Mouse (Mus musculus) C2C12 (cell line): ENCODE data around the gene Mpp3.

Experiments used
- CEBPB ChIP-seq: IDR thresholded peaks from one replicate; pipeline ENCODE4 v1.6.1; 2011; ENCODE audit warnings: low read depth, mild to moderate bottlenecking, control low read depth, moderate library complexity
- CTCF ChIP-seq: IDR thresholded peaks from one replicate; pipeline ENCODE4 v1.5.1; 2011; ENCODE audit not compliant: control insufficient read depth, insufficient read depth, insufficient read length
- FOSL1 ChIP-seq: IDR thresholded peaks from one replicate; pipeline ENCODE4 v1.8.0; 2011; ENCODE audit warnings: mild to moderate bottlenecking, low read length; ENCODE audit not compliant: poor library complexity, insufficient read depth, severe bottlenecking
- MAX ChIP-seq: IDR thresholded peaks from one replicate; pipeline ENCODE4 v1.6.1; 2011; ENCODE audit warnings: mild to moderate bottlenecking, control low read depth
- MYOD1 ChIP-seq: IDR thresholded peaks from one replicate; pipeline ENCODE4 v1.6.1; 2011; ENCODE audit warnings: low read depth; ENCODE audit not compliant: control insufficient read depth, insufficient read length
- MYOG ChIP-seq: IDR thresholded peaks from one replicate; pipeline ENCODE4 v1.6.1; 2011; ENCODE audit not compliant: control insufficient read depth, insufficient read length; ENCODE audit errors: extremely low read depth
- USF1 ChIP-seq: IDR thresholded peaks from one replicate; pipeline ENCODE4 v1.6.1; 2011; ENCODE audit warnings: low read depth, mild to moderate bottlenecking, control low read depth, moderate library complexity

GRCm38 (mm10) chr11:102034887-102035286 lies 6.6 kb upstream of the Mpp3 start:
- TF ChIP-seq FOSL1 (no peak), CTCF (no peak), USF1 (no peak), MYOD1 (no peak), MAX (no peak), MYOG (no peak), CEBPB (no peak)
